Mouse (Mus musculus) midbrain, embryonic 16.5 days (tissue): Measurements from ENCODE around the gene Mecom. TPM values are rescaled to one million over a fixed set of nuclear protein-coding genes. Genes with fewer than 3 reads are reported as not detected.

Experiments
- ATAC-seq: fragments of 200-750 bp; cut with Nextera tagmentation; 2 replicates; pipeline ENCODE4 v1.8.0; 2017; ENCODE audit warnings: moderate TSS enrichment
- H3K27ac ChIP-seq: fragments of 300-500 bp; sonication (generic); 2 replicates; pipeline ENCODE4 v1.5.1; 2014; ENCODE audit warnings: mild to moderate bottlenecking, low read length, mixed read lengths
- H3K27me3 ChIP-seq: fragments of 300-500 bp; sonication (generic); 2 replicates; pipeline ENCODE4 v1.6.1; 2014; ENCODE audit warnings: low read depth, low read length, mixed read lengths; ENCODE audit not compliant: control insufficient read depth, insufficient read depth
- H3K36me3 ChIP-seq: fragments of 300-500 bp; sonication (generic); 2 replicates; pipeline ENCODE4 v1.6.1; 2014; ENCODE audit warnings: mild to moderate bottlenecking, low read length, moderate library complexity, mixed read lengths; ENCODE audit not compliant: control insufficient read depth, insufficient read depth
- H3K4me1 ChIP-seq: fragments of 300-500 bp; sonication (generic); 2 replicates; pipeline ENCODE4 v1.6.1; 2014; ENCODE audit warnings: mild to moderate bottlenecking, low read length, mixed read lengths; ENCODE audit not compliant: control insufficient read depth, insufficient read depth
- H3K4me2 ChIP-seq: fragments of 300-500 bp; sonication (generic); 2 replicates; pipeline ENCODE4 v1.6.1; 2014; ENCODE audit warnings: mild to moderate bottlenecking, low read length, mixed read lengths
- H3K4me3 ChIP-seq: fragments of 300-500 bp; sonication (generic); 2 replicates; pipeline ENCODE4 v1.5.1; 2014; ENCODE audit warnings: low read depth, mild to moderate bottlenecking, low read length, moderate library complexity, mixed read lengths
- H3K9ac ChIP-seq: fragments of 300-500 bp; sonication (generic); 2 replicates; pipeline ENCODE4 v1.6.1; 2014; ENCODE audit warnings: low read depth, low read length, mixed read lengths
- H3K9me3 ChIP-seq: fragments of 300-500 bp; sonication (generic); replicated peaks from 2 replicates; pipeline ENCODE4 v1.6.1; 2014; ENCODE audit warnings: mild to moderate bottlenecking, low read length, mixed read lengths; ENCODE audit not compliant: control insufficient read depth, poor library complexity, severe bottlenecking
- WGBS: fragments of 180-500 bp; shearing (Covaris S2); extraction: QIAGEN DNeasy Blood & Tissue Kit; methylation state at CpG from one replicate; pipeline ENCODE4 v1.1.7; 2014; 5-methylcytosine and 5-hydroxymethylcytosine counted together
- polyA plus RNA-seq: library from polyadenylated mRNA; unstranded; fragments of >200 nt; fragmentation: Nextera tagmentation; extraction: Ambion mirVana; gene quantifications from 2 replicates; pipeline ENCODE4 v1.2.1, GENCODE M21; 2015

Mecom gene
- polyA plus RNA-seq, 1 experiment from 2014 or later: 4.0 TPM

DNA sequence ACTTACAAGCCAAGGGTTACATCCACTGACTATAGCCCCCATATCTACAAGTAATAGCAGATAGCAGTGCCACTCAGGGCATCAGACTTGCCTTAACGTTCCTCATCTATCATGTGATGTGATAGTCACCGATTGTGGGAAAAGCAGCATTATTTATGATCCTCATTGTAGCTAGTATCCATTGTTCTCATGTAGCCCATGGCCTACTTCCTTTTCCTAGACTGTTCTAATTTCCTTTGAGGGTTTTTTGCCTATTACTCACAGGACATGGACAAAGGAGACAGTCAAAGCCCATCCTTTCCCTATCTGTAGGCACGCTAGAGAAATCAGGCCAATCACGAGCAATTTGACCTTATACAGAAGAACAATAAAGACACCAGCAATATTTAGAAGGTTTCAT, 203.7 kb downstream of the Mecom start:
- no peak overlapping the region for H3K27ac ChIP-seq
- H3K9me3 ChIP-seq: no peaks in the 10 kb centered on the region
- H3K4me2 ChIP-seq: no peak overlapping the region
- H3K4me1 ChIP-seq: peaks cover under 1% of the 10 kb centered on the region; the same call in 1 of the 2 replicates
- no peak overlapping the region for H3K4me3 ChIP-seq
- no peak overlapping the region for H3K9ac ChIP-seq
- ATAC-seq: no peak
- no peaks in the 10 kb centered on the region for H3K27me3 ChIP-seq
- WGBS: 93% methylated on average over 4 of the region's 4 CpGs
- no peaks in the 10 kb centered on the region for H3K36me3 ChIP-seq

DNA sequence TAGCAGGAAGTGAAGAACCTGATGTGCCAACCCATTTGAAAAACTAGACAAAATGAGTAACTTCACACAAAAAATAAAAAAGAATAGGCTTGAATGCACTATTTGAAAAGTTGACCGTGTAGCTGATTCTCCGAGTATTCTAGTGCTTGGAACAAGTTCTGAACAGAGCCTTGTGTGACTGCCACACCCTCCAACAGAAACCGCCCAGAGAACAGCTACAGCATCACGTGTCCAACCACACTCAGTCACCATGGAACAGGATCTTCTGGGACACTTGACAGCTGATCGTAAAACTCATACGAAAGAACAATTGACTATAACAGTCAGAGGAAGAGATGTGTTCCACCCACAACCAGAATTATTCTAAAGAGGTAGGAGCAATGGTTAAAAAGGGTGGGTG, 215.5 kb downstream of the Mecom start:
- Histone ChIP-seq H3K4me2 (no peak overlapping the region), H3K27me3 (no peaks in the 10 kb centered on the region), H3K36me3 (no peaks in the 10 kb centered on the region), H3K9me3 (no peaks in the 10 kb centered on the region), H3K27ac (no peak overlapping the region), H3K4me1 (no peaks in the 10 kb centered on the region), H3K4me3 (no peak overlapping the region), H3K9ac (no peak overlapping the region)
- no peak for ATAC-seq
- WGBS: 90% methylated on average over 6 of the region's 6 CpGs

DNA sequence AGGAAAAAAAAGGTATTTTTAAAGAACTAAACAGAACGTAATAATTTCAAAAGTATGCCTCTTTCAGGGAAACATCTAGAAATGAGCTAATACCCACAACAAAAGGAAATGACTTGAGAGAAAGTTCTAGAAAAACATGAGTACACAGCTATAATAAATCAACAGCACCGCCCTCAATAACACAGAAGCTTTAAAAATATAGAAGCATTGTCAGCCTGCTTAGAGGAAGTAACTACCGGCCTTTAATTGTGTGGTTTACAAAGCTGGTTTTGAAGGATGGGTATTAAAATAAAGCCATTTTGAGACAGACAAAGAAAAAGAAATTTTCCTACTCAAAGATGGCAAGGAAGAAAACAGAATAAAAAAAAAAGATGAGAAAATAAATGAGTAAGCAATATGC, 217.3 kb downstream of the Mecom start:
- H3K4me3 ChIP-seq: no peak overlapping the region
- no peak overlapping the region for H3K9ac ChIP-seq
- no peaks in the 10 kb centered on the region for H3K36me3 ChIP-seq
- H3K9me3 ChIP-seq: no peaks in the 10 kb centered on the region
- no peak for ATAC-seq
- H3K4me1 ChIP-seq: no peaks in the 10 kb centered on the region
- no peak overlapping the region for H3K4me2 ChIP-seq
- no peaks in the 10 kb centered on the region for H3K27me3 ChIP-seq
- no peak overlapping the region for H3K27ac ChIP-seq
- WGBS: 92% methylated on average over 3 of the region's 3 CpGs

DNA sequence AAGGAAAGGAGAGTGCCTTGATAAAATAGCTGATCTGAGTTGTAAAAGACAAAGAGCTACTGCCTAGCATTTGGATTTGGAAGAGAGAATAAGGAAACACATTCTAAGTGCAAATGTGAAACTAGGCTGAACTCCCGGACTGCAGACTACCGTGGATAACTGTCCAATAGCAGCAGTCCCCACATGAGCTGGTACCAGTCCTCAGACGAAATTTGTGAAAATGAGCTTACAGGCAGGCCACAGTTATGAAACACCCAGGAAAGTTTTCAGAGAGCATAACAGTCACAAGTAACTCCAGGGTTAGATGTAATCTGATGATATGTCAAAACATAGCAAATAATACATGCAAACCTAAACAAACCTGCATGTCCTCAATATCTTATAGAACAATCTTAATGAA, 217.8 kb downstream of the Mecom start:
- no peaks in the 10 kb centered on the region for H3K4me1 ChIP-seq
- H3K27ac ChIP-seq: no peak overlapping the region
- no peak overlapping the region for H3K4me3 ChIP-seq
- H3K9ac ChIP-seq: no peak overlapping the region
- no peaks in the 10 kb centered on the region for H3K27me3 ChIP-seq
- no peak overlapping the region for H3K4me2 ChIP-seq
- 80% methylated on average over 3 of the region's 3 CpGs for WGBS
- no peak for ATAC-seq
- no peaks in the 10 kb centered on the region for H3K9me3 ChIP-seq
- H3K36me3 ChIP-seq: no peaks in the 10 kb centered on the region

- Histone ChIP-seq H3K27me3 (no peaks in the 10 kb centered on the region), H3K36me3 (no peaks in the 10 kb centered on the region), H3K4me1 (no peaks in the 10 kb centered on the region), H3K9me3 (no peaks in the 10 kb centered on the region), H3K9ac (no peak overlapping the region), H3K4me2 (no peak overlapping the region), H3K27ac (no peak overlapping the region), H3K4me3 (no peak overlapping the region)
- 7% methylated on average over 2 of the region's 2 CpGs for WGBS
- ATAC-seq: no peak
Measured at GRCm38 (mm10) chr3:30314955-30315354, 232.9 kb downstream of the Mecom start.

DNA sequence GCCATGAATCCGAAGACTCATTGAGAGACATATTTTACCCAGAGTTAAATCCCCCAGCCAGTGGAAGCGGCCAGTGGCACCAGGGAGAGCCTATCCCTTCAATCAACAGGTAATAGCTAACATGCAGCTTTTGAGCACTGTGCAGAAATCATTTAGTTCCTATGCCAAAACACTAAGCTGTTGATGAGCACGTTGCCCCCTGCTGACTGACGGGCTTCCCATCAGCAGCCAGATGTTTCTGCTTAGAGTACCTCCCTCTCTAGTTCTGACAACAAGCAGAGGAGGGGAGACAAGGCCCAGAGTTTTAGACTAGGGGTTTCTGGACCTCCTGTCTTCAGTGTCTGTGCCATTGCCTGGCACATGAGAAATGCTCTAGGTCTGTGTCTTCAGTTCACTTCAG, 239.7 kb downstream of the Mecom start:
- H3K27ac ChIP-seq: no peak overlapping the region
- H3K36me3 ChIP-seq: no peaks in the 10 kb centered on the region
- WGBS: 64% methylated on average over 4 of the region's 4 CpGs
- no peaks in the 10 kb centered on the region for H3K4me1 ChIP-seq
- H3K9ac ChIP-seq: no peak overlapping the region
- peaks cover 2% of the 10 kb centered on the region; the same call in 1 of the 2 replicates for H3K27me3 ChIP-seq
- H3K4me2 ChIP-seq: no peak overlapping the region
- ATAC-seq: no peak
- no peaks in the 10 kb centered on the region for H3K9me3 ChIP-seq
- H3K4me3 ChIP-seq: no peak overlapping the region

- no peak for ATAC-seq
- H3K9me3 ChIP-seq: no peaks in the 10 kb centered on the region
Measured at GRCm38 (mm10) chr3:30307601-30308000, 240.2 kb downstream of the Mecom start.

DNA sequence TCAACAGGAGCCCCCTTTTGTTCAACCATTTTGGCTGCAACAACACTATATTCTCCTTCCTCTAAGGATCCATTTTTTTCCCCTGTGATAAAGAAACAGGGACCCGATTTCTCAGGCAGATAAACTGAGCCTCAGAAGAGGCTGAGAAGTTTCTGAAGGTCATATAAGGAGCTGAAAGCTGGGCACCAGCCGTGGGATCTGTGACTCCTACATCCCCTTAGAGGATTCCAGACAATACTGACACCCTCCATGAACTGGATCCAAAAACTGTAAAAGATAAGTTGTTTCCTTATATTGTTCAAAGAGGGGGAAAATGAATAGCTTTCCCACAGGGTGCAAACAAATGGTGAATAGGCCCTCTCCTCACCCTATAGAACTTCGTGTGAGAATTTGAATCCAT, 241.7 kb downstream of the Mecom start:
- WGBS: 63% methylated on average over 3 of the region's 3 CpGs
- Histone ChIP-seq H3K4me3 (no peak overlapping the region), H3K27ac (no peak overlapping the region), H3K4me1 (no peaks in the 10 kb centered on the region), H3K9me3 (no peaks in the 10 kb centered on the region), H3K36me3 (no peaks in the 10 kb centered on the region), H3K4me2 (no peak overlapping the region), H3K9ac (no peak overlapping the region), H3K27me3 (peaks cover 2% of the 10 kb centered on the region; the same call in 1 of the 2 replicates)
- ATAC-seq: no peak

More at GRCm38 (mm10) chr3:30307601-30308000, 240.2 kb downstream of the Mecom start:
- Histone ChIP-seq H3K36me3 (no peaks in the 10 kb centered on the region), H3K4me1 (no peaks in the 10 kb centered on the region), H3K27ac (no peak overlapping the region), H3K9ac (no peak overlapping the region), H3K4me3 (no peak overlapping the region), H3K4me2 (no peak overlapping the region), H3K27me3 (peaks cover 2% of the 10 kb centered on the region; the same call in 1 of the 2 replicates)
- 93% methylated on average over 6 of the region's 6 CpGs for WGBS

GRCm38 (mm10) chr3:30299460-30299859, 248.3 kb downstream of the Mecom start:
- Histone ChIP-seq H3K4me1 (peaks cover 4% of the 10 kb centered on the region; the same call in 1 of the 2 replicates), H3K27ac (no peak overlapping the region), H3K9ac (no peak overlapping the region), H3K27me3 (no peaks in the 10 kb centered on the region), H3K9me3 (no peaks in the 10 kb centered on the region), H3K4me3 (no peak overlapping the region), H3K4me2 (no peak overlapping the region), H3K36me3 (no peaks in the 10 kb centered on the region)
- WGBS: 45% methylated on average over 1 of the region's 1 CpGs
- ATAC-seq: no peak
